Mouse (Mus musculus) liver, adult 2 months (tissue): ENCODE measurements around the gene Rabgap1.

Source experiments
- CTCF ChIP-seq: fragments of 200-500 bp; IDR thresholded peaks from 2 replicates; pipeline ENCODE4 v1.5.1; 2011; ENCODE audit warnings: low read depth, low read length, control low read depth
- POLR2A ChIP-seq: fragments of 200-500 bp; IDR thresholded peaks from 2 replicates; pipeline ENCODE4 v1.6.1; 2011; ENCODE audit warnings: low read length, control low read depth; ENCODE audit not compliant: insufficient read depth; ENCODE audit errors: extremely low read depth

DNA sequence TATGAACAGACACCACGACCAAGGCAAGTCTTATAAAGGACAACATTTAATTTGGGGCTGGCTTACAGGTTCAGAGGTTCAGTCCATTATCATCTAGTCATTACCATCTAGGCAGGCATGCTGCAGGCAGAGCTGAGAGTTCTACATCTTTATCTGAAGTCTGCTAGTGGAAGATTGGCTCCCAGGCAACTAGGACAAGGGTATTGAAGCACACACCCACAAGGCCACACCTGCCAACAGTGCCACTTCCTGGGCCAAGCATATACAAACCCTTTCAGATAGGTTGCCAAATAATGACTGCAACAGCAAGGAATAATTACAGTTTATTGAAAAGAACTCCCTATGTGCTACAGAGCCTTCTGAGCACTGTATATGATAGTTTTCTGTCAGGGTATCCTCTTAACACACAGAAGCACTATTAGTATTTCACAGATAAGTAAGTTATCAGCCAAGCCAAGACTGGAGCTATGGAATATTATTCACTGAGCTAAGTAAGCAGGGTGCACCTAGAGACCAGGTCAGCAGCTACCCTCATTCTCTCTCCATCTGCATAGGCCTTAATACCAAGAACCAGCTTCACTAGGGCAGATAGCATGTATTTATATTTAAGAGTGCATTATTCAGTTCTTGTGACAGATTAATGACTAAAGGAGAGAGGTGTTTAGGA is 106.4 kb downstream of the Rabgap1 start:
- TF ChIP-seq POLR2A (no peak), CTCF (no peak)
